Mouse (Mus musculus) heart, adult 2 months (tissue): ENCODE data around the gene Olfr963.

Source experiments
- CTCF ChIP-seq: fragments of 200-600 bp; IDR thresholded peaks from 2 replicates; pipeline ENCODE4 v1.8.1; 2022; ENCODE audit warnings: antibody characterized with exemption, mild to moderate bottlenecking, moderate library complexity
- EP300 ChIP-seq: fragments of 200-500 bp; IDR thresholded peaks from 2 replicates; pipeline ENCODE4 v1.6.1; 2011; ENCODE audit warnings: low read depth, low read length, control low read depth; ENCODE audit not compliant: insufficient read depth
- POLR2A ChIP-seq: fragments of 200-500 bp; IDR thresholded peaks from 2 replicates; pipeline ENCODE4 v1.6.1; 2011; ENCODE audit warnings: mild to moderate bottlenecking, low read depth, low read length, control low read depth; ENCODE audit not compliant: insufficient read depth

- TF ChIP-seq CTCF: no peak
- TF ChIP-seq POLR2A: no peak
- TF ChIP-seq EP300: no peak
Observed at GRCm38 (mm10) chr9:39654756-39655396, 12.1 kb upstream of the Olfr963 start.
